Mouse (Mus musculus) layer of hippocampus, adult 2 months (tissue): ENCODE data around the gene Mip. TPM values are rescaled to one million over a fixed set of nuclear protein-coding genes. Genes with fewer than 3 reads are reported as not detected.
"Not testable (repeated sequence)": the region's sequence is repeated elsewhere in the genome, so short reads cannot be mapped to it uniquely, and the experiment has no call there.

Source experiments
- DNase-seq, 2 experiments: peaks; one replicate each; pipeline ENCODE4 v3.0.0; 2022; ENCODE audit warnings: low spot score in 2 of 2
- H3K27ac ChIP-seq: fragments of 200-600 bp; 2 replicates; pipeline ENCODE4 v1.8.1; 2022
- H3K4me3 ChIP-seq: fragments of 200-600 bp; 2 replicates; pipeline ENCODE4 v1.8.1; 2022; ENCODE audit warnings: mild to moderate bottlenecking
- CTCF ChIP-seq: fragments of 200-600 bp; conservative IDR thresholded peaks from 2 replicates; pipeline ENCODE4 v1.8.1; 2022; ENCODE audit warnings: antibody characterized with exemption, mild to moderate bottlenecking, moderate library complexity
- total RNA-seq, 2 experiments: library from RNA; stranded (reverse); gene quantifications; 2 replicates each; pipeline ENCODE4 v1.2.3; 2021

Gene Mip
- total RNA-seq, 2 experiments from 2014 or later, result not detected

- TF ChIP-seq CTCF, result no peak
- Histone ChIP-seq H3K4me3 (no peak overlapping the region), H3K27ac (no peak overlapping the region)
- no peak for DNase-seq
Measured at GRCm38 (mm10) chr10:128240131-128240530, 14.5 kb downstream of the Mip start.

- Histone ChIP-seq H3K4me3 (no peak overlapping the region), H3K27ac (no peak overlapping the region)
- no peak for TF ChIP-seq CTCF
- DNase-seq, result no peak
Measured at GRCm38 (mm10) chr10:128243252-128243651, 17.6 kb downstream of the Mip start.

GRCm38 (mm10) chr10:128244121-128244520 is 18.5 kb downstream of the Mip start:
- no peak for DNase-seq
- H3K27ac ChIP-seq, result no peak overlapping the region
- TF ChIP-seq CTCF, result no peak
- H3K4me3 ChIP-seq, result no peak overlapping the region

GRCm38 (mm10) chr10:128247020-128247732 is 21.5 kb downstream of the Mip start:
- DNase-seq, result no peak
- no peak overlapping the region for H3K4me3 ChIP-seq
- no peak for TF ChIP-seq CTCF
- H3K27ac ChIP-seq, result peak overlapping the region; percentile 32; the same call in 1 of the 2 replicates

GRCm38 (mm10) chr10:128250565-128250964 is 24.9 kb downstream of the Mip start:
- TF ChIP-seq CTCF, result no peak
- Histone ChIP-seq H3K4me3 (no peak overlapping the region), H3K27ac (no peak overlapping the region)
- no peak for DNase-seq

- Histone ChIP-seq H3K4me3 (no peak within 1 kb of the TSS), H3K27ac (no peak within 1 kb of the TSS)
- DNase-seq, result no peak
- TF ChIP-seq CTCF, result no peak
Measured at GRCm38 (mm10) chr10:128253677-128254255, 28.1 kb downstream of the Mip start, which contains the start of gene Apon. Gene Apon (plus strand): TSS chr10:128254096.

- Histone ChIP-seq H3K4me3 (no peak overlapping the region), H3K27ac (no peak overlapping the region)
- no peak for DNase-seq
- no peak for TF ChIP-seq CTCF
Measured at GRCm38 (mm10) chr10:128255925-128256324, 30.3 kb downstream of the Mip start.

- Histone ChIP-seq H3K4me3 (no peak overlapping the region), H3K27ac (no peak overlapping the region)
- DNase-seq, result no peak
- TF ChIP-seq CTCF, result no peak
Measured at GRCm38 (mm10) chr10:128256328-128256727, 30.7 kb downstream of the Mip start.

GRCm38 (mm10) chr10:128258953-128259352 is 33.3 kb downstream of the Mip start:
- DNase-seq, result no peak
- Histone ChIP-seq H3K4me3 (no peak overlapping the region), H3K27ac (no peak overlapping the region)
- TF ChIP-seq CTCF, result 0 out of 2 replicates have a peak, but pooled peaks have one; percentile 11

GRCm38 (mm10) chr10:128259946-128260345 is 34.3 kb downstream of the Mip start:
- Histone ChIP-seq H3K4me3 (no peak overlapping the region), H3K27ac (no peak overlapping the region)
- no peak for TF ChIP-seq CTCF
- DNase-seq, result no peak

GRCm38 (mm10) chr10:128260376-128260775 is 34.7 kb downstream of the Mip start:
- not testable (repeated sequence) for DNase-seq, H3K4me3 ChIP-seq, H3K27ac ChIP-seq

- Histone ChIP-seq H3K27ac (no peak overlapping the region), H3K4me3 (no peak overlapping the region)
- DNase-seq, result no peak
- TF ChIP-seq CTCF, result no peak
Measured at GRCm38 (mm10) chr10:128262300-128262699, 36.7 kb downstream of the Mip start.

GRCm38 (mm10) chr10:128263393-128264310 is 38.0 kb downstream of the Mip start:
- DNase-seq, result no peak
- TF ChIP-seq CTCF, result no peak
- no peak overlapping the region for H3K4me3 ChIP-seq
- H3K27ac ChIP-seq, result no peak overlapping the region
